Mouse (Mus musculus) adrenal gland, postnatal 4 days (tissue): ENCODE data around the gene Togaram1. TPM values are rescaled to one million over a fixed set of nuclear protein-coding genes. Genes with fewer than 3 reads are reported as not detected.

Source experiments
- DNase-seq, 2 experiments: peaks; one replicate each; pipeline ENCODE4 v3.0.0; 2021 to 2022; ENCODE audit warnings: low spot score in 2 of 2, mixed read lengths in 2 of 2
- total RNA-seq, 2 experiments: library from RNA; stranded (reverse); gene quantifications; 2 replicates each; pipeline ENCODE4 v1.2.3; 2021

The Togaram1 gene
- total RNA-seq, 2 experiments from 2014 or later, result 33.2 to 34.1 TPM

DNA sequence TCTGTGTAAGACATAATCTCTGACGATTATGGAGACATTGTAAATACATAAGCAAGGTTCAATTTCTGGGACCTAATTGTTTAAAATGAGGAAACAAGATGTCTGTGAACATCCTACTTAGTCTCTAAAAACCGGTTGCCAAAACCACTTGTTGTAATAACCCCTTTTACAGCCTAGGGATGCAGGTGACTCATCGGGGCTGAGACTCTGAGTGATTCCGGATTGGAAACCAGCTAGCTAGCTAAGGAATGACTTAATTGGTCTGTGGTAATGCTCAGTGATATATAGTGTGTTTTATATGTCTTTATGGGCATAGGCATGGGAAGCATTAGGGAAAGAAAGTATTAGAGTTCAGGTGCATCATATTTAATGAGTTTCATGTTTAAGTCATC is 71.9 kb downstream of the Togaram1 start:
- no peak for DNase-seq

- DNase-seq, result no peak
These were observed 83.2 kb downstream of the Togaram1 start for GRCm38 (mm10) chr12:65048799-65049198.

DNA sequence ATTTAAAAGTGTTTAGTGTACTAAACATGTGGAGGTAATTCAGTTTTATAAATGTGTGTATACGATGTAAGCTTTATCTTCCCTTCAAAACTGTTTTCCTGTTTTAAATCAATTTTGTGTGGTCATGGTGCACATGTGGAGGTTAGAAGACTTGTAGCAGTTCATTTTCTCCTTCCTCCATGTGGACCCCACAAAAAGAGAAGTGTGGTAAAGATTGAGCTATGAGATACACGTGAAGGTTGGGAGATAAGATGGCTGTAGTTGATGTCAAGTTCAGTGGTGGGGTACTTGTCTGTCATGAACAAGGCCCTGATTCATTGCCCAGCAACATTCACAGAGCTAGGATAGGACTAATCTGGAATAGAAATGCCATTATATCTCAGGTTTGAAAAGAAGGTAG is 92.6 kb downstream of the Togaram1 start:
- no peak for DNase-seq

GRCm38 (mm10) chr12:65061082-65061481 is 95.5 kb downstream of the Togaram1 start:
- DNase-seq, result no peak

DNA sequence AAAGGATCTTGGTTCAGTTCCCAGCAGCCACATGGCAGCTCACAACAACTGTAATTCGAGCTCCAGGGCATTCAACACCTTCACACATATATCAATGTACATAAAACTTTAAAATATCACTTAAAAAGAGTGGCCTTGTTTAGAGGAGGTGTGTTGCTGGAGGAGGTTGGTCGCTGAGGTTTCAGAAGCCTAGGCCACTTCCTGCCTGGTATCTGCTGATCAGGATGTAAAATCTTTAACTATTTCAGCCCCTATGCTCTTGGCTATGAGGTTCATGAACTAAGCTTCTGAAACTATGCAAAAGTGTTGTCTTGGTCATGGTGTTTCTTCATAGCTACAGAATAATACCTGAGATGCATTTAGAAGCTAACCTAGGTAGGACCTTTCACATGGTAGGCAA is 99.6 kb downstream of the Togaram1 start:
- no peak for DNase-seq

- no peak for DNase-seq
These were observed 100.6 kb downstream of the Togaram1 start for GRCm38 (mm10) chr12:65066234-65066633.

DNA sequence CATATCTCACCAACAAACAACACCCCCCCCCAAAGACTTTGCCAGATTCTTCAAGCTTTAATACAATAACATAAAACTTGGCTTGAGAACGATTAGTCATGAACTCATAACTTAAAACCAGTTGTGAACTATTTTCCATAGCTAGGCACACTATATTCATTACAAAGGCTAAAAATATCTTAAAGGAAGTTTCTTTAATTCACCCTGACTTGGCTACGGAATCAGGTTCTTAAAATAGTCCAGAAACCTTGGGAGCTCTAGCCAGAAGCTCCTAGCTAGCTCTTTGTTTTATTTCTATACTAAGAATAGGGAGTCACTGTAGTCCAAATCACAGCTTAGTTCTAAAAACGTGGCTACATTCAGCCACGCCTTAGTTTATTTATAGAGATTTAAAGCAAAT is 102.8 kb downstream of the Togaram1 start:
- DNase-seq, result no peak

Other genes with a start within 250 kb of the Togaram1 start
- gene Gm527, start 47.9 kb upstream of the Togaram1 start, total RNA-seq, result 10 to 100 TPM in 1 of 2 experiments, 1 to 10 TPM in 1; 8.7 to 10.3 TPM
- 10 to 100 TPM; 12.2 to 16.3 TPM for gene Klhl28, start 270 bp upstream of the Togaram1 start, total RNA-seq
- gene Prpf39, start 70.5 kb downstream of the Togaram1 start, total RNA-seq, result 10 to 100 TPM; 66.2 to 66.3 TPM
- 100 to 1,000 TPM; 150 to 153 TPM for gene Fkbp3, start 108.2 kb downstream of the Togaram1 start, total RNA-seq
- 10 to 100 TPM; 15.3 to 16.1 TPM for gene Fancm, start 109.8 kb downstream of the Togaram1 start, total RNA-seq
- gene Mis18bp1, start 206.8 kb downstream of the Togaram1 start, total RNA-seq, result 10 to 100 TPM; 11.7 to 13.2 TPM